Mouse (Mus musculus): ENCODE data around the gene Apoc4.
A peak's percentile ranks its signal among the peaks of the same experiment; 100 is the strongest.

Gene Apoc4

DNA sequence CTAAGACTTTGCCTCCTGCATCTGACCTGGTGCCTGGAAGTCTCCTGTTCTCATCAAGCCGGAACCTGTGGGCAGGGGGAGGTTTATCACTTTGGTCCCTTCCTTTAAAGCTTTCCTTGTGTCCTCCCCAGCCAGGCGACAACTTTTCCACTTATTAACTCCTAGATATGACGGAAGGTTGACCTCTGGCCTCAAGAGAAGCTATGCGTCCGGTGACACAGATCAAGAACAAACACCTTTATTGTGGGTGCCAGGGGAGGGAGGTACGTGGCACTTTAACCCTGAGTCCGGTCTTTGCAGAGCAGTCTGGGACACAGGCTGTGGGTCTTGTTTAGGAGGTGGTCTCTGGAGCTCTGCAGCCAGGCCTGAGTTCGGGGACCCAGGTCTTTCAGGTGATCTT, 3.4 kb downstream of the Apoc4 start, which contains the start of gene Apoc2:
Gene Apoc2 (minus strand): TSS at position 70 of the 400 bp plus-strand sequence.
- no peak for DNase-seq (ENCODE audit: low spot score)

DNA sequence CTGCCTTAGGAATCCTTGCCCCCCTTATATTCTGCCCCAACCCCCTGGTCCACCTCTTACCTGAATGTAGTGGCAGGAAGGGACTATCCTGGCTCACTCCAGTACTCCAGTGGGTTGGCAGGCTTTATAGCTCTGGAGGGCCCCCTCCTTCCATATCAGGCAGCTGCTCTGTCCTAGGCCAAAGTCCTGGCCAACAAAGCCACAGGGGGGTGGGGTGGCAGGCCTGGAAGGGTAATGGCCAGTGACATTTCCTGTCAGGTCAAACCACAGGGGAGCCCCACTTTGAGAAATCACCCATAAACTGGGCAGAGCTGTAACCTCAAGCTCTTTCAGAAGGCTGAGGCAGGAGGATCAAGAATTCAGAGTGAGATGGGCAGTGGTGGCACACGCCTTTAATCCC, 4.6 kb downstream of the Apoc4 start:
- DNase-seq (ENCODE audit: low spot score), result no peak

DNA sequence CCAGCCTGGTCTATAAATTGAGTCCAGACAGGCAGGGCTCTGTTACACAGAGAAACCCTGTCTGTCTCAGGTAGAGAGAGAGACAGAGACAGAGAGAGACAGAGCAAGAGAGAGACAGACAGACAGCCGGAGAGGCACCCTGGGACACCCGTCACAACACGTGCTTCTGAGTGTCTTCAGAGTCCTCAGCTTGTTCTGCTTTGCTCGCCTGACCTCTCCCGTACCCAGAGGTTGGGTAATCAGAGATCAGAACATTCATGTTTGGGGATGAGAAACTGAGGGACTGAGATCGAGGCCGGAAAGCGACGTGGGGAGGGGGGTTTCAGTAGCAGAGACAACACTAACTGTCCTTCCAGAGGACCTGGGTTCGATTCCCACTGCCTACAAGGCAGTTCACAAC, 5.5 kb downstream of the Apoc4 start:
- no peak for DNase-seq (ENCODE audit: low spot score)

DNA sequence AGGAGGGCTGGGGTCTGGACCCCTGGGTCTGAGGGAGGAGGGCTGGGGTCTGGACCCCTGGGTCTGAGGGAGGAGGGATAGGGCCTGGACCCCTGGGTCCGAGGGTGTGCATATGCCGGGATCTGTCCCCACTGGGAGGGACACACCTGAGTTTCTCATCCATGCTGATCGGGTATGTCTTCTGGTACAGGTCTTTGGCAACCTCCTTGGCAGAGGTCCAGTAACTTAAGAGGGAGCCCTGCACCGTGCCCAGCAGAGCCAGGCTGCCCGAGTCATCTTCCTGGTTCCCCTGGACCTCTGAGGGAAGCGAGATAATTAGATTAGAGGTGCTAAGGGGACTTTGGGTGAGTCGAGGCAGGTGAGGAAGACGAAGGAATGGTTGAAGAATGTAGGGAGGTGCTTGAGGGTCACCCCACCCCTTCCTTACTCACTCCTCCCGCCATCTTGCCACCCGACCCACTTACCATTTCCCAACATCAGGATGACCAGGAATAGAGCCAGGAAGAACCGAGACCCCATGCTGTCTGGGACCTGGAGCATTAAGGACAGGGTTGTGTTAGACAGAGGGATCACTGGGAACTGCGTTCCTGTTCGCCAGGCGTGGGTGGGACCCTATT, 8.1 kb downstream of the Apoc4 start:
- no peak for DNase-seq (ENCODE audit: low spot score)

DNA sequence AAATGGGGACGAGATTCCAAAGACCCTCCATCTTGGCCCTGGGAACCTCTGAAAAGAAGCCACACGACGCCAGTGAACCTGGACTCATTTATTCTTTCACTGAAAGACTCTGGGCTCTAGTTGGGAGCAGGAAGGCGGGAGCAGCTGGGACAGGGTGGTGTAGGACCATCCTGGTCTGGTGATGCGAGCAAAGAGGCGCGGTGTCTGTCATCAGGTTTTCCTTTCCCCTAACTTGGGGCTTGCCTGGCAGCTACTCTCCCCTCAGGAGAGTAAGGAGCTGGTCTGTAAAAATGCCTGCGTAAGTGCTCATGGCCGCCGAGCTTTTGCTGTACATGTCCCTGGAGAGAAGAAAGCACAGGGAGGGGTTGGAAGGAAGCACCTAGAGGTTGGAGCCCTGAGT, 9.8 kb downstream of the Apoc4 start:
- no peak for DNase-seq (ENCODE audit: low spot score)

DNA sequence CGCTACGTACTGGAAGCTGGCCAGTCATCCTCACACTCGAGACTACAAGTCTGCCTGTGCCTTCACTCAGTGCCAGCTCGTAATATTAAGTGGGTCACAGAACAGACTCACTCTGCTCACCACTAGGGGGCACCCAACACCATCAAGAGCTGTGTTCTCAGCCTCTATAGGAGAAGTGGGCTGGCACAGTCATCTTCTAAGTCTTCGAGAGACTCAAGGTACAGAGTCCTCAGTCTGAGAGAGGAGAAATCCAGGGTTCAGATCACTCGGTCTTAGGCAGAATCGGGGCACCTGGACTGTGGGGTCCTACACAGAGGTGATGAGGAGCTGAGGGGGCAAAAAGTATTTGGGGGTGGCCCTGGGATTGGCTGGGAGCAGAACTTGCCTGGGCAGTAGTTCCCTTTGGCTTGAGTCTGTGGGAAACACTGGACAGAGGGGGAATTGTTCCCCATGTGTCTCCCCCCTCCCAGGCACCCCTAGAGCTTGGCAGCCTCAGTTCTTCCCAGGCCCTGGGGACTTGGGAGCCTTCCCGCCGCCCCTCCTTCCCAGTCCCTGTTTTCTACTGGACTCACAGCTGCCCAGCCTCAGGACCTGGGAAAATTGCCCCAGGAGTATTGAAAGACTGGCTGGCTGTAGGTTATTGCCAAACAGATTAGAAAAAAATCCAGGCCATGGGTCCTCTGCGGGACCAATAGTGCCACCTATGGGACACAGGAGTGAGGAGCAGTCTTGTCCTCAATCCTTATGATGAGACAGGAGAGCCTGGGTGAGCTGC, 12.1 kb downstream of the Apoc4 start:
- peak; percentile 94 for DNase-seq (ENCODE audit: low spot score)

DNA sequence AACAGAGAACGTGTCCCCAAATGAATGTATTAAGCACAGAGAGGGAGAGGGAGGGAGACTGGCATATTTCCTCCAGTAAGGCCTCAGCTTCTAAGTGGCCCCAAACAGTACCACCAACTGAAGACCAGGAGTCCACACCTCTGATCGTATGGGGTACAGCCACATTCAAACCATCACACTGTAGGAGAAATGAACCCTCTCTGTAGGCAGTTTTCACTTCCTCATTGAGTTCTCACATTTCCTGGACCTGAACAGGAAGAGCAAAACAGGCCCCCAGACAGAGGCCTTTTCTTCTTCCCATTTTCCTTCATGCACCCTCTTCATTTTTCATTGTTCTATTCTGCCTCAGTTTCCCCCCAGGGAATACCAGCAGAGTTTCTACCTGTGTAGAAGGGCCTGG, 13.8 kb downstream of the Apoc4 start:
- DNase-seq (ENCODE audit: low spot score), result no peak

DNA sequence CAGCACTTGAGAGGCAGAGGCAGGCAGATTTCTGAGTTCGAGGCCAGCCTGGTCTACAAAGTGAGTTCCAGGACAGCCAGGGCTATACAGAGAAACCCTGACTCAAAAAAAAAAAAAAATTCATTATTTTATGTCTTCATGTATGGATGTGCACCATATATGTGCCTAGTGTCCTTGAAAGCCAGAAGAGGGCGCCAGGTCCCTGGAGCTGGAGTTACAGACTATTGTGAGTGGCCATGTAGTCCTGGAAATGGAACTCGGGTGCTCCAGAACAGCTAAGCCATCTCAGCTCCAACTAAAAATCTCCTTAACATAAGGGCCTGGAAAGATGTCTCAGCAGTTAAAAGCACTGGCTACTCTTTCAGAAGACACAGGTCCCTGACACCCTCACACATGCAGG, 14.5 kb downstream of the Apoc4 start:
- no peak for DNase-seq (ENCODE audit: low spot score)

DNA sequence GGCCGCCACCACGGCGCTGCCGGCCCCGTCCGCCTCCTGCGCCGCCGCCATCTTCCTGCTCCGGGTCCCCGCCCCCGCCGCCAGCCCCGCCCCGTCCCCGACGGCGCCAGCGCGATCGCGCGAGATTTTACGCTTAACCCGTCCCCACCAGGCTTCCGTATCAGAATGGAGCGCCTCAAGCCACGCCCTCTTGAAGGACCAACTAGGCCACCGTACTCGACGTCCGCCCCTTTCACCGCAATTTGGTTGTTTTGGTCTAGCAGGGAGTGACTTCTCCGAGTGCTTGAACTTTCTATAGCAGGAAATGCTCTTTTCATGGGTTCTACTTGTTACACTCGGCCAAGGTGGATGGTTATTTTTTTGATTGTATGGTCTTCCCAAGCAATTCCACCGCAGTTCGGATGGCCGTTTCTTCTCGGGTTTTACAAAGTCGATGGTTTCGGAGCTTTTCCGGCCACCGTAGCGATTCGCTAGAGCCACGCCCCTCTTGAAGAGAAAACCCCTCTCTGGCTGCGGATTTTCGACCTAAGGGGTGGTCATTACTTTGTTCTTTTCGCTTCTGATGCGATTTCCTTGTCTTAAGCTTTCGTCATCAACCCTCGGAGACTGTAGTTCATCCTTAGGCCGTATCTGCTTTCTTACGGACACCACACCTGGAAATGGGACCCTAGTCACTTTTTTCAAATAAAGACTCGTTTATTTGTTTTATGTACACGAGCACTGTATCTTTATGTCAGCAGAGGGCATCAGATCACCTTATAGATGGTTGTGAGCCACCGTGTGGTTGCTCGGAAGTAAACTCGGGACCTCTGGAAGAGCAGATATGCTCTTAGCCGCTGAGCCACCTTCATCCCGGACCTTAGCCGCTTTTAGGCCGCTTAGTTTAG, 16.1 kb downstream of the Apoc4 start, which contains the start of gene Clptm1:
Gene Clptm1 (minus strand): TSS at position 79 of the 887 bp plus-strand sequence.
- DNase-seq (ENCODE audit: low spot score), result peak; percentile 98

DNA sequence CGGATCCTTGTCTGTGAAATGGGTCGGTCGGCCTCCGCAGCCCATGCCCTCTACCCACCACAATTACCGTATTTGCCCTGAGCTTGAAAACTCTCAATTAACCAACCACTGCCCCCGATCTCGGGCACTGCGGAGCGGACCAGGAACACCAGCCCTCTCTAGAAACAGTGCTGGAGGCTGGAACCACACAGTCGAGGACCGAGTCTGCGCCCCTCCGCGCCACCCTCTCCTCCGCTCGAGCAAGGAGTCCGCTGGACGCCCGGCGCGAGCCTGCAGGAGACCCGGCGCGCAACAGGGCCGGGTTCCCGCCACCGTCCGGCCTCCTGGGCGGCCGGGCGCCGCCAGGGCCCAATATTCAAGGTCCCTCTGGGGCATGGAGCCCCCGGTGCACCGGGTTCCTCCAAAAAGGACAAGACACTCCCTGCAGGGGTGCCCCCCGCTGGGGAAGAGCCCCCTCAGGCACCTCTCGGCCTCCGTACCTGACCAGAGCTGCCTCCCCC, 16.8 kb downstream of the Apoc4 start:
- DNase-seq (ENCODE audit: low spot score), result no peak

DNA sequence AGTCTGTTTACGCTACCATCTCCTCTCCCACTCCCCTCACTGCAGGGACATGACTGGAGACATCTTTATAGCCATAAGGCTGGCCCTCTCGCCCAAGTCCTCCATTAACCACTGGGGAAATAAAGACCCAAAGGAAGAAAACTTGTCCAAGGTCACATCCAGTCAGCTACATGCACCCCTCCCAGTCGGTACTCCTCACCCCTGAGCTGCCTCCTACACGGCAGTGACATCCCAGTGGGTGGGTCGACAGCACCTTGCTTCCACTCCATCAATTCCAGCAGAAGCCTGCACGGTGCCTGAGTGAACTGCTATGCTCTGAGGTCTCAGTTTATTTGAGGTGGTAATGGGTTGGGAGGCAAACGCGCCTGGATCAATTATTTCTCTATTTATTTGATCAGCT, 17.3 kb downstream of the Apoc4 start:
- no peak for DNase-seq (ENCODE audit: low spot score)

DNA sequence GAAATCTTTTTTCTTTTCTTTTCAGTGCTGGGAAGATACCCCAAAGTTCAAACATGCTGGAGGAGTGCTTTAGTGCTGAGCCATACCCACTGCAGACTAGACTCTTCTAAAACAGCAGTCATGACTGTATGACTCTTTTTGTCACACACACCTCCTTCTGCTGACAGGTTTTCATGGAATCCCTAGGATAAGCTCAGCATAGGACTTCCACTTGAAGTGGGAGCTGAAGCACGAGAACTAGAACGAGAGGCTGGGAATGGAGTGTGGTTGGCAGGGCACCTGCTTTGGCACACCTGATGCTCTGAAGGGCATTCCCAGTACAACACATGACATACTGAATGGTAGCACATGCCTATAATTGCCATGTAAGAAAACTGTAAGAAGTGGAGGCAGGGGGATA, 28.7 kb downstream of the Apoc4 start:
- DNase-seq (ENCODE audit: low spot score), result no peak

DNA sequence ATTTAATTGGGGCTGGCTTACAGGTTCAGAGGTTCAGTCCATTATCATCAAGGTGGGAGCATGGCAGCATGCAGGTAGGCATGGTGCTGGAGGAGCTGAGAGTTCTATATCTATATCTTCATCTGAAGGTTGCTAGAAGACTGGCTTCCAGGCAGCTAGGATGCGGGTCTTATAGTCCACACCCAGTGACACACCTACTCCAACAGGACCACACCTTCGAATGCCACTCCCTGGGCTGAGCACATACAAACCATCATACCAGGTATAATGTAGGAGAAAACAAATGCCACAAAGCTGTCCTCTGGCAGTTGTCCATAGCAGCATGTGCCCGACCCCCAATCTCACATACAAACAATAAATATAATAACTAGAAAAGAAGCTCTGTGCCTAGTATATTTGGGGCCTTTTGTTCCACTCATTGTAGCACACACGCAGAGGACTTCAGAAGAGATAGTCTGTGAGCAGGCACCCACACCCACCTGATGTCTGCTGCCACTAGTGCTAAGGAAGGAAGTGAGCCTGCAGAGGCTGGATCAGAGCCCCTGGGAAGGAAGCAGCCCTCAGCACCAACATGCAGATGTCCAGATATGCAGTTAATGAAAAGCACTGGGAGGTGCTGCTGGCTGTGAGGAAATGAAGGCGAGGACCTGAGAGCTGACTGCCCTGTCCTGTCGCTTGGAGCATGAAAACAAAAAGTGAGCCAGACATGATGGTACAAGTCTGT, 30.1 kb downstream of the Apoc4 start:
- no peak for DNase-seq (ENCODE audit: low spot score)

DNA sequence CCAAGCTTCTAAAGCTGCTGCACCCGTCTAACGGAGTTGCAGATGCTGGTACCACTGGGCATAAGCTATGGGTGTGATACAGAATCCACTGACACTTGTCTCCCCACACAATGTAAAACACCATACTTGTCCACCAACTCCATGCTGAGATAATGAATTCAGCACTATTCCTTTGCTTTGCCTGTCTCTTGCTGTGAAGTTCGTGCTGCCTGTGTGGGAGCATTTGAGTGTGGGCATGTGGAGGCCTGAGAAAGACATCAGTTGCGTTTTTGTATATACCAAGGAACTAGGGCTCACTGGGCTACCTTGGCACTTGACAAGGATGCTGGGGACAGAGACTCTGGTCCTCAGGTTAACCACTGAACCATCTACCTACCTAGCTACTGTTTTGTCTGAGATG, 40.1 kb downstream of the Apoc4 start:
- DNase-seq (ENCODE audit: low spot score), result no peak

DNA sequence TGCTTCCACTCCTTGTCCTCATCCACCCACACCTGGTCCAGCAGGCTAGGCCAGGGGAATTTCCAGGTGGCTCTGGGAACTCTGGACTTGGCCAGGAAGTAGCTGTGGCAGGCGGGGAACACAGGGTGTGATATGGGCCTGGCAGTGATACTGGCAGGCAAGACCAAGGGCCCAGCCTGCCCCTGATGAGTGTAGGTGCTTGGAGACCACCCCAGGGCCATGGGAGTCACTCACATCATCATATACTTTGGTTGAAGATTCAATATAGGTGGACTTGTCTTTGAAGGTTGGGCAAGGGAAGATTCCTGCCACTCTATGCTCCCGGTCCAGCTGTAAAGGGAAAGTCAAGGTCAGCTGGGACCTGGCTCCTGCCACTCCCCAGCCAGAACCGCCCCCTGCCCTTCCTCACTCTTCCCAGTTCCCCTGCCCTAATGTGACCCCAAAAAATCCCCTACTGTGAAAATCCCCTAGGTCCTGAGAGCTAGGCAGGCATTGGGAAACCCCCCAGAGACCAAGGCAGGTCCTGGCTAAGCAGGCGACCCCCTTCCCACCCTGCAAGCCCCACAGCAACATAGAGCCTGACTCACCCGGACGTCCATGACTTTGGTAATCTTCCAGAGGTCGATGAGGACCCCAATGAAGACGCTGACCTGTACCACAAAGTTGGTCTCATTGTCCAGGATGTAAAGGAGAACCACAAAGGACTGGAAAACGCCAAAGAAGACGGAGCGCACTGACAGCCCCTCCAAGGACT, 46.0 kb downstream of the Apoc4 start:
- no peak for DNase-seq (ENCODE audit: low spot score)

DNA sequence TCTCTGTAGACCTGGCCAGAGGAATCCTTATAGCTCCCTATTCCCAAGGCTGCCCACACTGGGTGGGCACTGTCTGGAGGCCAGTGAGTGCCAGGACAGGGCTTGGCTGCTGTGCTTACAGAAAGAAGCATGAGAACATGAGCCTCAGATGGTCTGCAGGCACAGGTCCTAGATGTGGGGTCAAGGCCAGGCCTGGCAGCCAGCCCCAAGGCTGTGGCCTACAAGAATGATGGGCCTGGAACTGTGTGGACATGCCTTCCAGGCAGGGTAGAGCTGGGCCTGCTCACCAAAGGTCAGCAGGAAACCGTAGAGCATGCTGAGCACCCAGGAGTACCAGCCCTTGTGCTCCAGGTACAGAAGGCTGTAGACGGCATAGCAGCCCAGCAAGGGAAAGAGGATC, 46.7 kb downstream of the Apoc4 start:
- peak; percentile 73 for DNase-seq (ENCODE audit: low spot score)

DNA sequence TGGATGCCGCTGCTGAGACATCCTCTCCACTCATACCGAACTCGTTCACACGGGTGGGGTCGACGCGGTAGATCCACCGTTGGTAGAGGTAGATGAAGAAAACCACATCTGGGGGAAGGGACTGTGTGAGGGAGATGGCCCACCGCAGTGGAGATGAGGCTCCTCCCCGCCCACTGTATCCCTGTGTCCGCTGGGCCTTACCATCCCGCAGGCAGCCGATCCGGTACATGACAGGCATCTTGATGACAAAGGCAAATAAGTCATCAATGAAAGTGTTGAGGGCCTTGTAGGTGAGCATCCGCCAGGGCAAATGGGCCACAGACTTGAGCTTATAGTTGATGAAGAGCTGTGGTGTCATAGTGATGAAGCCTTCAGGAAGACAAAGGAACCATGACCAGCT, 47.4 kb downstream of the Apoc4 start:
- DNase-seq (ENCODE audit: low spot score), result no peak

DNA sequence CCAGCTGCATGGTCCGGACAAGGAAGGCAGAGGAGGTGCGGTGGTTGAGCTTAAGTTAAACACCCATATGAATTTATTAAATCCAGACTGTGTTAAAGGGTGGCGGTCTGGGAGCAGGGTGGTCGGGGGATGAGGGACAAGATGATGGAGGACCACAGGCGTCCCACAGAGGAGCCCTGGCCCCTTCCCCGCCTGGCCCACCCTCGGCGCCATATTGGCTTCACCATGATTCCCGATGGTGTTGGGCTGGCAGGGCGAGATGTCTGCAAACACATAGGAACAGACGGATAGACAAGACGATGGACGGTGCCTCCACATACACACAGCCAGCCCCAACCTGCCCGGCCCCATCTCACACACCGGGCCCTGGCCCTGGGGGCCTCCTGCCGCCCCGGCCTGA, 48.1 kb downstream of the Apoc4 start:
- no peak for DNase-seq (ENCODE audit: low spot score)

DNA sequence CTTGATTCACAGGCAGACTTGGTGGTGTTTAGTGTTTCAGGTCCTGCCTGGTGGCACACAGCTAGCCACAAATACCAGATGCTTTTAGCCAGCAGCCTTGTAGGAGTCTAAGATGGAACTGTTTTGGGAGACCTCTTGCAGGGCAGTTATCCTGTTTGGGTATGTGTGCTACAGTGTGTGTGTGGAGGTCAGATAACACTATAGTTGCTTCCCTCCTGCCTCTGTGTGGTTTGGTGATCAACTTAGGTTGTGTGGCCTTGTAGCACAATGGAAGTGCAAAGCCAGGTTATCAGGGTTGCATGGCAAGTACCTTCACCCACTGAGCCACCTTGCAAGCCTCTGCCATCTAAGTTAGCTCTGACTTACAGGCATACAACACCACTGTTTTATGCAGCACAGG, 48.6 kb downstream of the Apoc4 start:
- DNase-seq (ENCODE audit: low spot score), result no peak

DNA sequence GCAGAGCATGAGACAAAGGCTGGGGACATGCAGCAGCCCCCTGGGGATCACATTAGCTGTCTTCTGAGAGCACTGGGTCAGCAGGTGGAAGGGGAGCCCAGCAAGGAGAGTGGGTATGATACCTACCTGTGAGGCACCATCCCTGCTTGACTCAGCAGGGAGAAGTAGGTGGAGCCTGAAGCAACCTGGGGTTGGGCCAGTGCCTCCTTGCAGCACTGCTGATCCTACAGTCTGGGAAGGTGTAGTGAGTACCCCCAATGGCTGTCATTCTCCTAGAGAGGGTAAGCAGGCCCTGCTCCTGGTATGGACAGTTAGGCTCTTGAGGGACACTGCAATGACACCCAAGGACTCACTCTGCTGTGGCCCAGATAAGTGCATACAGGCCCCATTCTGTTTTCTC, 49.0 kb downstream of the Apoc4 start:
- no peak for DNase-seq (ENCODE audit: low spot score)

DNA sequence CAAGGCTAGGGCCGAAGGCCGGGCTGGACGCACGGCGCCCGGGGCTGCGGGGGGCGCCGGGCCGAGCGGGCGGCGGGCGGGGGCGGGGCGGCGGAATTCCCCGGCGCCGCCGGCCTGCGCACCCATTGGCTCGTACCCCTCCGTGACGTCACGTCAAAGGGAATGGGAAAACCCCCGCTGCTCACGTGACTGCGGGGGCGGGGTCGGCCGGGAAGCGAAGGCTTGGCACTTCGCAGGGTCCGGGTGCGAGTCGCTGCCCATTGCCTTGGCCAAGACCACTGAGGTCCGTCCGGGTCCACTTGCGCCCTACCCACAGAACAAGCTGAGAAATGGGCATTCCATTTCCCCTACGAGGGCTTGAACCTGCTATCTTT, 51.9 kb downstream of the Apoc4 start, which contains the start of gene Relb:
Gene Relb (minus strand): TSS at position 78 of the 374 bp plus-strand sequence.
- DNase-seq (ENCODE audit: low spot score), result peak; percentile 98
